Mouse (Mus musculus): ENCODE results near the gene Gm11060. TPM values are rescaled to one million over a fixed set of nuclear protein-coding genes. Genes with fewer than 3 reads are reported as not detected.

Gm11060 gene
- polyA plus RNA-seq, 1 experiment from 2014 or later, result not detected

DNA sequence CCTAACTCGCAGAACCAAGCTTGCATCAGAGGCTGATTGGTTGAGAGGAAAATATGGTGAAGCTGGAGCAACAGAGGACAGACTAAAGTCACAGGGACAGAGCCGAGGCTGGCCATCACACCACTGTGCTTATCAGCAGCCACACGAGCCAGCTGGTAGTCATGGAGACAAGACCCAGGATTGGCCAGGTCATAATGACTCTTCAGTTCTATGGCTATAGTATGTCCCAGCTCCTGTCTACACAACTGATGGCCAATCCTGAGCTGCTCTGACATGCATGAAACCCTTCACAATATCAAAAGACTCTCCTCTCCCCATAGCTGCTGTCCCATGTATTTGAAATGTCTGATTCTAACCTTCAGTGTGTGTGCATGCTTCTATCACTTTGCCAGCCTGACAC is 3.8 kb upstream of the Gm11060 start:
- no peak overlapping the region for H3K9ac ChIP-seq (replicated peaks; ENCODE audit: low read depth)
- WGBS, result 65% methylated on average over 3 of the region's 3 CpGs
- ATAC-seq (no peak), DNase-seq (ENCODE audit: low spot score) (no peak)
- no peak overlapping the region for H3K27ac ChIP-seq (ENCODE audit: low read length)
- H3K9me3 ChIP-seq (ENCODE audit: low read length), result no peaks in the 10 kb centered on the region
- no peak overlapping the region for H3K4me2 ChIP-seq (replicated peaks; ENCODE audit: low read depth, low read length)
- H3K4me1 ChIP-seq (ENCODE audit: insufficient read depth, low read depth, low read length), result no peaks in the 10 kb centered on the region
- no peaks in the 10 kb centered on the region for H3K27me3 ChIP-seq (replicated peaks; ENCODE audit: insufficient read depth, low read length)
- TF ChIP-seq EP300 (IDR thresholded peaks at IDR 0.05), result no peak
- no peak for TF ChIP-seq CTCF (IDR thresholded peaks at IDR 0.05)
- no peaks in the 10 kb centered on the region for H3K36me3 ChIP-seq (ENCODE audit: insufficient read depth, low read length)
- H3K4me3 ChIP-seq (ENCODE audit: low read depth, low read length), result no peak overlapping the region

DNA sequence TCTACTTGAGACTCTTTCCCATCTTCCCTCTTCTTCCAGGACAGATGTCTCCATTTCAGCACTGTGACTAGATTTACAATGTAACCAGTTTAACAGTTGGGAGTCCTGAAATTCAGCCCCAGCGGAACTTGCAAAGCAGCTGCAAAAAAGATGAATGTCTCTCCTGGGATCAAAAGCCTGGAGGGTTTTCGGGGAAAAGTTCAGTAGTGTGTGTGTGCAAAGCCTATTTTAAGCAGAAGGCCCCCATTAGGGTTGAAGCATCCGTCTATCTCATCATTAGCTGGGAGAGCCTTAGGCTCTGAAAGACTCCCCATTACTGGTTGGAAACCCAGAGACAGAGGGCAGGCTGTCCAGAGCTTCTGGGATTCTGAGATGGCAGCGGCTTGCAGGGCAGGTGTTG is 2.7 kb upstream of the Gm11060 start:
- DNase-seq (ENCODE audit: low spot score), result no peak
- H3K27me3 ChIP-seq (replicated peaks; ENCODE audit: insufficient read depth, low read length), result no peaks in the 10 kb centered on the region
- no peak overlapping the region for H3K9ac ChIP-seq (replicated peaks; ENCODE audit: low read depth)
- no peaks in the 10 kb centered on the region for H3K9me3 ChIP-seq (ENCODE audit: low read length)
- H3K27ac ChIP-seq (ENCODE audit: low read length), result no peak overlapping the region
- no peak overlapping the region for H3K4me2 ChIP-seq (replicated peaks; ENCODE audit: low read depth, low read length)
- H3K4me3 ChIP-seq (ENCODE audit: low read depth, low read length), result no peak overlapping the region
- no peak for ATAC-seq
- H3K4me1 ChIP-seq (ENCODE audit: insufficient read depth, low read depth, low read length), result no peaks in the 10 kb centered on the region
- H3K36me3 ChIP-seq (ENCODE audit: insufficient read depth, low read length), result no peaks in the 10 kb centered on the region
- 67% methylated on average over 4 of the region's 4 CpGs for WGBS
- TF ChIP-seq EP300 (IDR thresholded peaks at IDR 0.05) (no peak), CTCF (IDR thresholded peaks at IDR 0.05) (no peak)

DNA sequence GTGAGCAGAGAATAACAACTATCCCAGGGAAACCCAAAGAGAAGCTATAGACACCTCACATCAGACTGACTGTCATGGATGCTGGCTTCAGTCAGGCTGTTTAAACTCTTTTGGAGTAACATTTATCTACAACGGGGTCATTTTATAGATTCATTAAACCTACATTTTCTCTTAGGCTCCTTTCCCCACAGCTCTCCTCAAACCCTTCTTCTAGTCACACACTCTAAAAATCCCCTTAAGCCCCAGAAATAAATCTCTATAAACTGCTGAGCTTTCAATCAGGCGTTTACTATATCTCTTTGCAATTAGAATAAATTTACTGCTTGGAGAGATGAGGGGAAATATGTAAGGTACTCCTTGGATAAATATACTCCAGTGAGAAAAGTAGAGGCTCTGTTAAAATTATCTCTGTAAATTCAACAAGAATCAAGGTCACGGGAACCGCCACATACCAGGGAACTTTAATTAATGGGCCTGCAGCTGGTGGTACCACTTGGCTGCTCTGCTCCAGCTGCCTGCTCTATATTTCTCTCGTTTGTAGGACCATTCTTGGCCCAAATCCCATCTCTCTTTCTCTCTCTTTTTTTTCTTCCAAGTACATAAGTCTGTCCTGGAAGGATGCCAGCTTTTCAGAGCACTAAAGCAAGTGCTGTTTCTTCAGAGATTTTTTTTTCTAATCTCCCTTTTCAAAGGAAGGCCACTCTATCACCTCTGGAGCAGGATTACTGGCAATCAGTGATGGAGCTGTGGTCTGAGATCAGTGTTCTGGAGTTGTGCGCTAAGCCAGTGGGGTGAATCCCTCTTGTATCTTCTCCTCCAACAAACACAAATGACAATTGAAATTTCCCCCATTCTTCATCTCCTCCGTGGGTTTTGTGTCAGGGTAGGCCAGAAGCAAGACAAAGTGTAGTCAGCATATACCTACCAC is 2.0 kb upstream of the Gm11060 start:
- no peak overlapping the region for H3K27ac ChIP-seq (ENCODE audit: low read length)
- 25% methylated on average over 7 of the region's 7 CpGs for WGBS
- ATAC-seq, result no peak
- H3K4me2 ChIP-seq (replicated peaks; ENCODE audit: low read depth, low read length), result no peak overlapping the region
- no peaks in the 10 kb centered on the region for H3K27me3 ChIP-seq (replicated peaks; ENCODE audit: insufficient read depth, low read length)
- no peaks in the 10 kb centered on the region for H3K4me1 ChIP-seq (ENCODE audit: insufficient read depth, low read depth, low read length)
- no peak overlapping the region for H3K4me3 ChIP-seq (ENCODE audit: low read depth, low read length)
- no peak for TF ChIP-seq EP300 (IDR thresholded peaks at IDR 0.05)
- no peak for TF ChIP-seq CTCF (IDR thresholded peaks at IDR 0.05)
- H3K9me3 ChIP-seq (ENCODE audit: low read length), result no peaks in the 10 kb centered on the region
- H3K36me3 ChIP-seq (ENCODE audit: insufficient read depth, low read length), result no peaks in the 10 kb centered on the region
- DNase-seq (ENCODE audit: low spot score), result peak; percentile 68
- no peak overlapping the region for H3K9ac ChIP-seq (replicated peaks; ENCODE audit: low read depth)

DNA sequence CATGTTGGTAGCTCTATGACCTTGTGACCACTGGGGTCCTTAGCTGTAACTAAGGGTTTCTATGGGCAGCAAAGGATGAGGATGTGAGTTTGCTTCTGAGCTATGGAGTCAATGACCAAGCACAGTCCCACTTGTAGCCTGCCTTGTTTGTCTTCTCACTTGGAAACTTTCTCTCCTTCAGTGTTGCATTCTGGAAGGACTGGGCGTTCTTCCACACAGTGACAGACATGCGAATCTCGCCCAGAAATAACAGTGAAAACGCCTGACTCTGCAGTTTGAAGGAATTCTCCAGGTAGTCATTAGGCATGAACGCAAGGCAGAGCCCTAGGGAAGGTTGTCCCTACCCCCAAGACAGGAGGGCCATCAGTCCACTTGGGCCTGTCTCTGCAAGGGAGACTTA is 827 bp upstream of the Gm11060 start:
- Histone ChIP-seq H3K4me1 (ENCODE audit: insufficient read depth, low read depth, low read length) (no peaks in the 10 kb centered on the region), H3K27ac (ENCODE audit: low read length) (no peak overlapping the region), H3K4me2 (replicated peaks; ENCODE audit: low read depth, low read length) (no peak overlapping the region), H3K9me3 (ENCODE audit: low read length) (no peaks in the 10 kb centered on the region), H3K4me3 (ENCODE audit: low read depth, low read length) (no peak overlapping the region), H3K36me3 (ENCODE audit: insufficient read depth, low read length) (no peaks in the 10 kb centered on the region), H3K9ac (replicated peaks; ENCODE audit: low read depth) (no peak overlapping the region), H3K27me3 (replicated peaks; ENCODE audit: insufficient read depth, low read length) (no peaks in the 10 kb centered on the region)
- no peak for TF ChIP-seq EP300 (IDR thresholded peaks at IDR 0.05)
- no peak for TF ChIP-seq CTCF (IDR thresholded peaks at IDR 0.05)
- no peak for DNase-seq (ENCODE audit: low spot score)
- no peak for ATAC-seq
- WGBS, result 71% methylated on average over 5 of the region's 5 CpGs

DNA sequence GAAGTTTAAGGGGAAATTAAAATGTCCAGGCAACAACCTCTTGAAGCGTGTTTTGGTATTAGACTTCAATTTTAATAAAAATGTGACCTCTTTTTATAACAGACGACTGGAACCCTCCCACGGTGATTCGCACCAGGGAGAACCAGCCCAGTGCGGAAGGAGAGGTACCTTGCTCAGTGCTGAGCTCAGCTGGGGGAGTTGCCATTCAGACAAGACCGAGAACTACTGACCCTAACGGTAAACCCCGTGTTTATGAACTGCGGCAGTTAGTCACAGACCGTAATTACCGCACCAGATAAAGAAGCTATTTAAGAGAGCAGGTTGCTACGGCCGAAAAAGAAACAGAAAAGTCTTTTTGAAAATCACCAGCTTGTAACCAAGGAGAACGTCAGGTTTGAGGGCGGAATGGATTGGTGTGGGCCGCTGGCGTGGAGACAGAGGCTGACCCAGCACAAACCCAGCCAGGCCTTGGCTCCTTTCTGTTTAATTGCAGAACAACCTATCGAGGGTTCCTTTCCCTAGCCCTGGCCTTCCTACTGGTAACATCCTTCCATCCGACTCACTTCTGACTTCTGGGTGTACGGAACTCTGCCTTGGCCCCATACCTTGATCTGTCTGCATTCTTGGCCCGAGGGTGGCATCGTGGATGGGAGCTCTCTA is 5.6 kb downstream of the Gm11060 start:
- Histone ChIP-seq H3K4me2 (replicated peaks; ENCODE audit: low read depth, low read length) (no peak overlapping the region), H3K36me3 (ENCODE audit: insufficient read depth, low read length) (no peaks in the 10 kb centered on the region), H3K9ac (replicated peaks; ENCODE audit: low read depth) (no peak overlapping the region), H3K27ac (ENCODE audit: low read length) (no peak overlapping the region), H3K4me1 (ENCODE audit: insufficient read depth, low read depth, low read length) (no peaks in the 10 kb centered on the region), H3K9me3 (ENCODE audit: low read length) (no peaks in the 10 kb centered on the region), H3K27me3 (replicated peaks; ENCODE audit: insufficient read depth, low read length) (no peaks in the 10 kb centered on the region), H3K4me3 (ENCODE audit: low read depth, low read length) (no peak overlapping the region)
- WGBS, result 88% methylated on average over 22 of the region's 22 CpGs
- TF ChIP-seq CTCF (IDR thresholded peaks at IDR 0.05), result no peak
- no peak for DNase-seq (ENCODE audit: low spot score)
- ATAC-seq, result no peak

DNA sequence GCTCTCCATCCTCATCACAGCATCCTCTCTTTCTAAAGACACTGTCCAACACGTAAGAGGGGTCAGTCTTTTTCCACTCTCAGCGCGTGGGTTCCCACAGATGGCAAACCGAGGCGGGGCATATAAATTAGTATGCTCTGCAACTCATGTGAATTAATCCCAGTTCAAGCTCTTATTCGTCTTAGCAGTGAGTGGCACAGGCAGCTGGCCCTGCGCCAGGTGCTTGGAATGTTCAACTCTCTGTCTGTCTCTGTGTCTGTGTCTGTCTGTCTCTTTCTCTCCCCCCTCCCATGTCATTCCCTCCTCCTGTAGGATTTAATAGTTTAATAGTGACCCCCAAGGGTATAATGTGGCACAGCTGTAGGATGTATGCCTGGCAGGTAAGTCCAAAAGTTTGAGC is 7.6 kb downstream of the Gm11060 start:
- 64% methylated on average over 7 of the region's 7 CpGs for WGBS
- Histone ChIP-seq H3K4me1 (ENCODE audit: insufficient read depth, low read depth, low read length) (no peaks in the 10 kb centered on the region), H3K4me2 (replicated peaks; ENCODE audit: low read depth, low read length) (no peak overlapping the region), H3K36me3 (ENCODE audit: insufficient read depth, low read length) (no peaks in the 10 kb centered on the region), H3K9me3 (ENCODE audit: low read length) (no peaks in the 10 kb centered on the region), H3K4me3 (ENCODE audit: low read depth, low read length) (no peak overlapping the region), H3K27ac (ENCODE audit: low read length) (no peak overlapping the region), H3K9ac (replicated peaks; ENCODE audit: low read depth) (no peak overlapping the region), H3K27me3 (replicated peaks; ENCODE audit: insufficient read depth, low read length) (no peaks in the 10 kb centered on the region)
- ATAC-seq, result no peak
- no peak for DNase-seq (ENCODE audit: low spot score)
- no peak for TF ChIP-seq EP300 (IDR thresholded peaks at IDR 0.05)
- no peak for TF ChIP-seq CTCF (IDR thresholded peaks at IDR 0.05)
